Mouse (Mus musculus) lung, adult 2 months (tissue): ENCODE data around the gene Lamtor2. TPM values are rescaled to one million over a fixed set of nuclear protein-coding genes. Genes with fewer than 3 reads are reported as not detected.
"Not testable (repeated sequence)": the region's sequence is repeated elsewhere in the genome, so short reads cannot be mapped to it uniquely, and the experiment has no call there.

Experiments used
- DNase-seq: peaks from one replicate; pipeline ENCODE4 v3.0.0; 2022
- H3K4me1 ChIP-seq: fragments of 200-500 bp; 2 replicates; pipeline ENCODE4 v1.6.1; 2011; ENCODE audit warnings: low read length; ENCODE audit not compliant: control insufficient read depth, insufficient read depth
- H3K4me3 ChIP-seq: fragments of 200-500 bp; replicated peaks from 2 replicates; pipeline ENCODE3; 2011; ENCODE audit warnings: low read depth, mild to moderate bottlenecking, control low read depth, low read length; ENCODE audit errors: extremely low read depth
- CTCF ChIP-seq: fragments of 200-500 bp; IDR thresholded peaks from 2 replicates; pipeline ENCODE4 v1.5.1; 2011; ENCODE audit warnings: mild to moderate bottlenecking, low read length, control low read depth; ENCODE audit not compliant: insufficient read depth
- POLR2A ChIP-seq: fragments of 200-500 bp; IDR thresholded peaks from 2 replicates; pipeline ENCODE4 v1.6.1; 2011; ENCODE audit warnings: low read depth, mild to moderate bottlenecking, control low read depth, low read length, borderline replicate concordance; ENCODE audit errors: extremely low read depth
- WGBS: fragments of 180-500 bp; shearing (Covaris S2); methylation state at CpG from one replicate; pipeline ENCODE4 v1.1.7; 2018; 5-methylcytosine and 5-hydroxymethylcytosine counted together
- polyA plus RNA-seq: library from polyadenylated mRNA; depleted of rRNA; stranded (reverse); fragments of >200 nt; gene quantifications from 2 replicates; pipeline ENCODE4 v1.2.3, GENCODE M21; 2012

The Lamtor2 gene
- polyA plus RNA-seq, 1 experiment, result 135 TPM

DNA sequence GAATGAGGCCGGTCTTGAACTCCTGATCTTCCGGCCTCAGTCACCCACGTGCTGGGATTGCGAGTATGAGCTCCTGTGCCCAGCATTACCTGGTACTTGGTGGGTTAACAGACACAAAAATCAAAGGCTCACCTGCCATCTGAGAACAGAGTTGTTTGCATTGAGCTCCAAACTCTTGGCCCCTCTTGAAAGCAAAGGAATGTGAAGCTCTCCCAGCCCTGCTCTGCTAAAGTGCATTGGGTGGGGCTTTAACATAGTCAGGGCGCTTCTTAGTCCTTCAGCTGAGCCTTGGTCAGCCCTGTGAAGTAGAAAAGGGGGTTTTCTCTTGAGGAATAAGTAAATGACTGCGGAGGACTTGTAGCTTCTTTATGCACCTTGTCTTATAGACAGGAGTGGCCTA, 32.9 kb upstream of the Lamtor2 start:
- TF ChIP-seq POLR2A (no peak), CTCF (no peak)
- Histone ChIP-seq H3K4me3 (no peak overlapping the region), H3K4me1 (peaks cover 4% of the 10 kb centered on the region)
- DNase-seq, result no peak
- WGBS, result 71% methylated on average over 6 of the region's 6 CpGs

DNA sequence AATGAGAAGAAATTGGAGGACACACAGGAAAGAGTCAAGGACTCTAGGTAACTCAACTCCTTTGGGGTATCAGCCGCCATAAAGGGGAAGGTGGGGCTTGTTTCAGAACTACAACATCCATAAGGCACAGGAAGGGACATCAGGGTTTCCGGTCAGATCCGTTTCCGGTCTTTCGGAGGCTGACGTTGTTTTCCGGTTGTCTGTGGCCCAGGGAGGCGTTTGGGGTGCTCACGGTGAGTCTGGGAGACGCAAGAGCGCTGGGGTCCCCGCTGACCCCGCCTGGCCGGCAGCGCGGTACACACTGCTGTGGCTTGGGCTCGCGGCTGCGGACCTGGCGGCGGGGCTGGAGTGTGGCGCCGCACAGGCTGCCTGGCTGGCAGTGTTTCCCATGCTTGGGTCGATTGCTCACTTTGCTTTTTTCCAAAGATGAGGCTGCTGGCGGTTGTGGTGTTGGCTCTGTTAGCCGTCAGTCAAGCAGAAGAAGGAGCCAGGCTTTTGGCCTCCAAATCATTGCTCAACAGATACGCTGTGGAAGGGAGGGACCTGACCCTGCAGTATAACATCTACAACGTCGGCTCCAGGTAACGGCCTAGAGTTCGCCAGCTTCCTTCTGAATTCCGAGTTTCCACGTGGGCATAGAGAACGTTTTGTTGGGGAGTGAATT, 26.7 kb upstream of the Lamtor2 start:
- WGBS, result under 1% methylated on average over 34 of the region's 34 CpGs
- H3K4me1 ChIP-seq, result peaks cover 6% of the 10 kb centered on the region
- peak; percentile 89; the same call in 1 of the 2 replicates for TF ChIP-seq POLR2A
- TF ChIP-seq CTCF, result no peak
- H3K4me3 ChIP-seq, result peak overlapping the region; percentile 90
- peak; percentile 77 for DNase-seq

DNA sequence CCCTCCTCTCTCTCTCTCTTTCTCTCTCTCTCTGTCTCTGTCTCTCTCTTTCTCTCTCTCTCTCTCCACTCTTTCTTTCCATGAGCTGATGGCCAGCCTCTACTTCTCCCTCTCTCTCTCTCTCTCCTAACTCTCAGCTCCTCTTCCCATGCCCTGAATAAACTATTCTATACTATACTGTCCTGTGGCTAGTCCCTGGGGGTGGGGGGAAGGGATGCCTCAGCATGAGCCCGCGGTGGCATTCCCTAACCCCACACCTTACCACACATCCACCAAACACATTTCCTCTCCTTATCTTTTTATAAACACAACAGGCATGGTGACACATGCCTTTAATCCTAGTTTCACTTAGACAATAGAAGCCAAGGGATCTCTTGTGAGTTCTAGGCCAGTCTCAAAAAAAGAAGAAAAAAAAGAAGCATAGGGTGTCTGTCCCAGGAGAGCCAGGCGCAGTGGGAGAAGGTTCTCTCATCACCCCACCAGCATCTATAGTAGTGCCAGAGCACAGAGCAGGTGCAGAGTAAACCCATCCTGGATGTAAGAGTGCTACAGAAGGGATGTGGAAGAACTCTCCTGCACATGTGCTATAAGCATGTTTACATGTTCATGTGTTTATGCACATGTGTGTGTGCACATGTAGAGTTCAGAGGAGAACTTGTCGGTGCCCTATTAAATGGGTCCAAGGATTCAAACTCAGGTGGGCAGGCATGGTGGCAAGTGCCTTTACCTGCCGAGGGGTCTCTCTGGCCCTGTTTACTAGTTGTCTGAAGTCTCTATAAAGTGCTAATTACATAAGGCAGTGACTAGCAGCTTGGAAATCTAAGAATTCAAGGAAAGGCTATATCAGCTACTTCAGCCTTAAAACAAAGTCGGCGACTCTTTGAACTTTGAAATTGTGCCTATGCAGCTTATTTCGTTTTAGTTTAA, 25.9 kb upstream of the Lamtor2 start:
- no peak for TF ChIP-seq POLR2A
- TF ChIP-seq CTCF, result no peak
- WGBS, result 45% methylated on average over 8 of the region's 8 CpGs
- Histone ChIP-seq H3K4me3 (peak overlapping the region; percentile 90), H3K4me1 (peaks cover 6% of the 10 kb centered on the region)
- no peak for DNase-seq

DNA sequence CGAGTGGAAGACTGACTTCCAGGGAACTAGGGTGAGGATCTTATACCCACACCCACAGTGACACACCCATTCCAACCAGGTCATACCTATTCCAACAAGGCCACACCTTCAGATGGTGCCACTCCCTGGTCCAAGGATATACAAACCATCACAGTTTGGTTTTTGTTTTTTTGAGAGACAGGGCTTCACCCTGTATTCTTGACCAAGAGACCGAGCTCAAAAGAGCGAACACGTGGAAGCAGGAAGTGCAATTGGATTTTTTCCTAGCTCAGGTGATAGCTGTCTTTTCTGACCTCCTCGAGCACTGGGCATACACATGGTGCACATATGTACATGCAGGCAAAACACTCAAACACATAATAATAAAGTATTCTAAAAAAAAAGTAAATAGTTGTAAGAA, 25.0 kb upstream of the Lamtor2 start:
- not testable (repeated sequence) for DNase-seq, H3K4me3 ChIP-seq, H3K4me1 ChIP-seq
- 82% methylated on average over 5 of the region's 5 CpGs for WGBS

DNA sequence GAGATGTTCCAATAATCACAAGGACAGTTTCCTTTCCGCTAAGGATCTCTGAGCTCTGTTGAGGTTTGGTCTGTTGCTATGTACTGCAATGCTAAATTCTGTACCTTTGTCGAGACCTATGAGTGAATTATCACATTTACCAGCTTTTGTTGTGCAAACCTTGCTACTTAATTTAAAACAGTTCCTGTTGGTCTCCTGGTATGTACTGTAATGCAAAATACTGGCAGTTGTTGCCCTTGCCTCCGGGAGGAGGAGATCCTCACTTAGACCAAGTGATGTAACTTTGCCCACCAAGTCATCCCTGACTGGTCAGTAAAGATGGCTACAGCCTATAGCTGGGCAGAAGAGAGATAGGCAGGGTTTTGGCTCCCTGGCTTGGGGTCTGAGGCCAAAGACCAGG, 22.7 kb upstream of the Lamtor2 start, which contains the start of gene Ssr2:
Gene Ssr2, plus strand, starts transcription at position 337 of the 400 bp plus-strand sequence.
- TF ChIP-seq POLR2A (no peak), CTCF (no peak)
- DNase-seq, result no peak
- peaks cover 4% of the 10 kb centered on the region; the same call in 1 of the 2 replicates for H3K4me1 ChIP-seq
- WGBS, result 87% methylated on average over 3 of the region's 3 CpGs
- no peak within 1 kb of the TSS for H3K4me3 ChIP-seq

DNA sequence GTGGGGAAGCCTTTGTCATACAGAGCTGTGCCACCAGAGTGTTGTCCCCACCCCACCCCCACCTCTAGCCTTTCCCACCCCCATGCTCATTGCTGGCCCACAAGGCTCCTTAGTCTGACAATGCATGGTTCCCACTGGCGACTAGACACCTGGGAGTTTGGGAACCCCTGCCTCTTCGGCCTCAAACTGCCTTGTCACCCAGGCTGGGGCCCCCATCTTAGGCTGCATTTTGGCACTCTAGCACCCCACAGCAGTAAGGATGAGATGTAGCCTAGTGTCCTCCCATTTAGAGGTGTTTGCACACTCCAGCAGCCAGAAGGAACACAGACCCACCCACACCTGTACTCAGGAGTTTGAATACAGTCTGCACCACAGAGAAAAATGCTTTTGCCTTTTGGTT, 20.9 kb upstream of the Lamtor2 start:
- no peaks in the 10 kb centered on the region for H3K4me1 ChIP-seq
- H3K4me3 ChIP-seq, result no peak overlapping the region

DNA sequence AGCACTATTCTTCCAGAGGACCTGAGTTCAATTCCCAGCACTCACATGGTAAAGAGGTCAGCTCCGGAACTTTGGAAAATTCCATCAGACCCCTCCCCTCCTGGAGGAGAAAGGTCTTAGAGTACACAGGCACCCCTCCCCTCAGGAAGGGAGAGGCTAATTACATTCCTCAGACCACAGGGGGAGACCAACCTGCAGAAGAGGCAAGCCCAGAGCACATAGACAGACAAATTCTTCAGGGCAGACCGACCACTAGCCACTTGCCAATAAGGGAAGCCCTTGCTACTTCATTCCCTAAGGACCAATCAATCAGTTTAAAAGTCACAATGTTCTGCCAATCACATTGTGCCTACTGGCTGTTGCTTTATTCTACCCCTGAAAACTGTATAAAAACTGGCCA, 20.0 kb upstream of the Lamtor2 start:
- no peak for DNase-seq
- Histone ChIP-seq H3K4me3 (no peak overlapping the region), H3K4me1 (no peaks in the 10 kb centered on the region)
- TF ChIP-seq CTCF, result no peak
- TF ChIP-seq POLR2A, result no peak
- 67% methylated on average over 2 of the region's 2 CpGs for WGBS

More for the DNA sequence above, 20.9 kb upstream of the Lamtor2 start:
- no peak for DNase-seq
- 93% methylated on average over 2 of the region's 2 CpGs for WGBS
- no peak for TF ChIP-seq CTCF
- no peak for TF ChIP-seq POLR2A

DNA sequence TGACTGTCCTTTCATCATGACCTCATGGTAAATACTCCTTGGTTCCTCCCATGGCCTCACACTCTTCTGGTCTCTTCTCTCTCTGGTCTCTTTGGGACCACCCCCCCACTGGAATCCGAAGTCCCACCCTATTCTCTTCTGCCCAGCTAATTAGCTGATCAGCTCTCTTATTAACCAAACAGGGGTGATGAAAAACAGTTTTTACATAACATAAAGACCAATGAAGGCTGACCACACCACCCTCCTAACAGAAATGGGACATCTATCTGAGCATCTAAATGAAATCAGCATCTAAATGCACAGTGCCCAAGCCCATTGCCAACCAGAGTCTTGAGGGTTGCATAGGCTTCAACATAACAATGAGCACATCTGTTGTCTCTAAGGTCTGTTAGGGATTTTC, 19.0 kb upstream of the Lamtor2 start:
- TF ChIP-seq POLR2A, result no peak
- no peak for TF ChIP-seq CTCF
- DNase-seq, result no peak
- WGBS, result 87% methylated on average over 1 of the region's 1 CpGs

DNA sequence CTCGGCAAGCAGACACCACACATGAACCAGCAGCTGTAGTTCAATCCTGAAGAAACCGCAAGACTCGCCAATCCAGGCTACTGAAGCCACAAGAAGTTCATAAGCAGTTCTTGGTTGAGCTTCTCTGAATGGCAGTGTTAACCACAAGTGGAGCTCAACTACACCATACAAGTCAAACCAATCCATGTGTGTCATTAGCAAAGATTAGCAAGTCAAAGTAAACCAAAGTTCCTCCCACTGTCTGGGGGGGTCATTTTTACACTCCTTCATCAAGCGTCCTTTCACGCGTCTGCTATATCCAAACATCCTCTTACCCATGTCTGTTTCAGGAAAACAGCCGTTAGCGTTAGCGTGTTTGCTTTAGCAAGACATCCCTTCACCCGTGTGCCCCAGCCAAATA, 17.5 kb upstream of the Lamtor2 start:
- no peaks in the 10 kb centered on the region for H3K4me1 ChIP-seq
- TF ChIP-seq POLR2A, result no peak
- no peak for TF ChIP-seq CTCF
- H3K4me3 ChIP-seq, result no peak overlapping the region

More for the DNA sequence above, 19.0 kb upstream of the Lamtor2 start:
- Histone ChIP-seq H3K4me3 (no peak overlapping the region), H3K4me1 (no peaks in the 10 kb centered on the region)

More for the DNA sequence above, 17.5 kb upstream of the Lamtor2 start:
- 77% methylated on average over 10 of the region's 10 CpGs for WGBS
- no peak for DNase-seq
